Mouse (Mus musculus): ENCODE measurements around the gene Tssk6.

GRCm38 (mm10) chr8:69899876-69900275 lies 2.1 kb upstream of the Tssk6 start:
- TF ChIP-seq CTCF (IDR thresholded peaks at IDR 0.05; ENCODE audit: borderline replicate concordance, control insufficient read depth, extremely low read depth, insufficient read depth, low read length, poor library complexity): no peak
- no peak for TF ChIP-seq POLR2A (IDR thresholded peaks at IDR 0.05; ENCODE audit: control insufficient read depth, extremely low read depth, insufficient read depth, low read length, poor library complexity)
